Mouse (Mus musculus): ENCODE measurements around the gene Serinc4. TPM values are rescaled to one million over a fixed set of nuclear protein-coding genes. Genes with fewer than 3 reads are reported as not detected.

The Serinc4 gene
- polyA plus RNA-seq, 1 experiment from 2014 or later, result 0.11 TPM

- peak overlapping the region; percentile 99 for H3K4me3 ChIP-seq (ENCODE audit: low read length)
- peaks cover 21% of the 10 kb centered on the region for H3K4me1 ChIP-seq (replicated peaks; ENCODE audit: control insufficient read depth, insufficient read depth, low read length)
- H3K4me2 ChIP-seq (ENCODE audit: low read depth, low read length), result peak overlapping the region; percentile 90
- ATAC-seq (ENCODE audit: low read depth), result peak; percentile 32
- peak overlapping the region; percentile 99 for H3K9ac ChIP-seq (ENCODE audit: low read length)
- peaks cover 5% of the 10 kb centered on the region; the same call in 1 of the 2 replicates for H3K36me3 ChIP-seq (ENCODE audit: control insufficient read depth, insufficient read depth, low read length)
- H3K27me3 ChIP-seq (ENCODE audit: control insufficient read depth, insufficient read depth, low read depth, low read length), result no peaks in the 10 kb centered on the region
- WGBS, result under 1% methylated on average over 52 of the region's 54 CpGs
- H3K9me3 ChIP-seq (ENCODE audit: control insufficient read depth, low read length), result no peaks in the 10 kb centered on the region
- peak overlapping the region; percentile 96 for H3K27ac ChIP-seq (ENCODE audit: low read length)
These were observed 7.0 kb downstream of the Serinc4 start for GRCm38 (mm10) chr2:121449545-121450011.

DNA sequence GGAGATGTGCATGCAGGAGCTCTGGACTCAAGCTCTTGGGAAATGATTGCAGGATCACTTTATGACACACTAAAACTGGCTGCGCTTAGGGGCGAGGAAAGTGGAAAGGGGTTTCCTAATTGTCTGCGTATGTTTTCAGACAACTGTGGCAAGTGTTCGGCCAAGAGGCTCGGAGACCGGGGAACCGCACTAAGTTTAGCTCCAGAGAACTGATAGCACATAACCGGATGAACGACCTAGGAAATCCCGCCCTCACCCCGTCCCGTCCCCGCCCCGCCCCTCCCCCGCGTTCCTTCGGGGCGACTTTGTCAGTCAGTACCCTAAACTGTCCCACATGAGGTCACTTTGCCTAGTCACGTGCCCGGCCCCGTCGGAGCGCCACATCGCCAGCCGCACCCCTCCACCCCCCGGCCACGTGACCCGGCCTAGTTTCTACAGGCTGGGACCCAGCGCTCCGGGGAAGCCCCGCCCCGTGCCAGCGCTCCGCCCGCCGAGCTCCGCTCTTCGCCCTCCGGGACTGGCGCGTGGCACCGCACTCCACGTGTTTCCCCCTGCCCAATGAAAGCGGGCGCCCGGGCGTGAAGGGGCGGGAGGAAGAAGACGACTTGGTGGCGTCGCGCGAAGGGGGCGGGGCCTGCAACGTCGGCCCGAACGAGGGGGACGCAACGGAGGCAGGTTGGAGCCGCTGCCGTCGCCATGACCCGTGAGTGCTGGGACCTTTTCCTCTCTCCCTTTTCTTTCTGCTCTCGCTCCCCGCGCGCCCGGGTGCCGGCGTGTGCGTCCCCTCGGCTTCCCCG lies 7.6 kb downstream of the Serinc4 start, which contains the start of gene Serf2:
Gene Serf2 (plus strand): TSS at position 457 of the 797 bp plus-strand sequence.
- Histone ChIP-seq H3K4me3 (ENCODE audit: low read length) (peak within 1 kb of the TSS; percentile 99), H3K9ac (ENCODE audit: low read length) (peak within 1 kb of the TSS; percentile 99), H3K27ac (ENCODE audit: low read length) (peak within 1 kb of the TSS; percentile 98), H3K36me3 (ENCODE audit: control insufficient read depth, insufficient read depth, low read length) (peaks cover 3% of the 10 kb centered on the region; the same call in 1 of the 2 replicates), H3K27me3 (ENCODE audit: control insufficient read depth, insufficient read depth, low read depth, low read length) (no peaks in the 10 kb centered on the region), H3K4me1 (replicated peaks; ENCODE audit: control insufficient read depth, insufficient read depth, low read length) (peaks cover 21% of the 10 kb centered on the region), H3K4me2 (ENCODE audit: low read depth, low read length) (peak within 1 kb of the TSS; percentile 90), H3K9me3 (ENCODE audit: control insufficient read depth, low read length) (no peaks in the 10 kb centered on the region)
- peak; percentile 98 for ATAC-seq (ENCODE audit: low read depth)
- under 1% methylated on average over 67 of the region's 74 CpGs for WGBS

- H3K4me3 ChIP-seq (ENCODE audit: low read length), result peak overlapping the region; percentile 61
- H3K4me1 ChIP-seq (replicated peaks; ENCODE audit: control insufficient read depth, insufficient read depth, low read length), result peaks cover 21% of the 10 kb centered on the region
- peak overlapping the region; percentile 98 for H3K27ac ChIP-seq (ENCODE audit: low read length)
- H3K9ac ChIP-seq (ENCODE audit: low read length), result peak overlapping the region; percentile 73
- H3K4me2 ChIP-seq (ENCODE audit: low read depth, low read length), result peak overlapping the region; percentile 82
- ATAC-seq (ENCODE audit: low read depth), result no peak
- WGBS, result 10% methylated on average over 9 of the region's 9 CpGs
- H3K27me3 ChIP-seq (ENCODE audit: control insufficient read depth, insufficient read depth, low read depth, low read length), result no peaks in the 10 kb centered on the region
- peaks cover under 1% of the 10 kb centered on the region; the same call in 1 of the 2 replicates for H3K36me3 ChIP-seq (ENCODE audit: control insufficient read depth, insufficient read depth, low read length)
- no peaks in the 10 kb centered on the region for H3K9me3 ChIP-seq (ENCODE audit: control insufficient read depth, low read length)
These were observed 8.4 kb downstream of the Serinc4 start for GRCm38 (mm10) chr2:121448136-121448535.

DNA sequence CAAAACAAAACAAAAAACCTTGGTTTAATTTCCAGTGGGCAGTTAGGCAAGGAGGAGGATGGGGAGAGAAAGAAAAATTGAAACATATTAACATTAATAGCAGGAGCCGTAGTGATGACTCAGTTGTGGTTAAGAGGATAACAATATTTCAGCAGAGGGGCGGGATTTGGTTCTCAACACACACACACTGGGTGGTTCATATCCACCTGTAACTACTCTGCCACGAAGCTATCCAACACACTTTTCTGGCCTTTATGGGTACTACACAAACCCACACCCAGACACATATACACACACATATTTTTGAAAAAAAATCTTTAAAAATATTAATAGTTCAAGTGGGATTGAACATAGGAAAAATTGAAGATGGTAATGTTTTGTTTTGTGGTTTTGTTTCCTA lies 9.6 kb downstream of the Serinc4 start:
- H3K4me2 ChIP-seq (ENCODE audit: low read depth, low read length), result no peak overlapping the region
- H3K4me1 ChIP-seq (replicated peaks; ENCODE audit: control insufficient read depth, insufficient read depth, low read length), result peaks cover 29% of the 10 kb centered on the region
- H3K27me3 ChIP-seq (ENCODE audit: control insufficient read depth, insufficient read depth, low read depth, low read length), result peaks cover 3% of the 10 kb centered on the region; the same call in 1 of the 2 replicates
- H3K9me3 ChIP-seq (ENCODE audit: control insufficient read depth, low read length), result no peaks in the 10 kb centered on the region
- 85% methylated on average over 3 of the region's 3 CpGs for WGBS
- H3K4me3 ChIP-seq (ENCODE audit: low read length), result no peak overlapping the region
- H3K27ac ChIP-seq (ENCODE audit: low read length), result no peak overlapping the region
- no peak for ATAC-seq (ENCODE audit: low read depth)
- no peak overlapping the region for H3K9ac ChIP-seq (ENCODE audit: low read length)
- no peaks in the 10 kb centered on the region for H3K36me3 ChIP-seq (ENCODE audit: control insufficient read depth, insufficient read depth, low read length)

- 81% methylated on average over 4 of the region's 4 CpGs for WGBS
- Histone ChIP-seq H3K4me3 (ENCODE audit: low read length) (no peak overlapping the region), H3K4me2 (ENCODE audit: low read depth, low read length) (no peak overlapping the region), H3K27ac (ENCODE audit: low read length) (no peak overlapping the region), H3K36me3 (ENCODE audit: control insufficient read depth, insufficient read depth, low read length) (no peaks in the 10 kb centered on the region), H3K27me3 (ENCODE audit: control insufficient read depth, insufficient read depth, low read depth, low read length) (peaks cover 3% of the 10 kb centered on the region; the same call in 1 of the 2 replicates), H3K9ac (ENCODE audit: low read length) (no peak overlapping the region), H3K4me1 (replicated peaks; ENCODE audit: control insufficient read depth, insufficient read depth, low read length) (peaks cover 32% of the 10 kb centered on the region), H3K9me3 (ENCODE audit: control insufficient read depth, low read length) (no peaks in the 10 kb centered on the region)
- no peak for ATAC-seq (ENCODE audit: low read depth)
These were observed 10.1 kb downstream of the Serinc4 start for GRCm38 (mm10) chr2:121446506-121446905.

DNA sequence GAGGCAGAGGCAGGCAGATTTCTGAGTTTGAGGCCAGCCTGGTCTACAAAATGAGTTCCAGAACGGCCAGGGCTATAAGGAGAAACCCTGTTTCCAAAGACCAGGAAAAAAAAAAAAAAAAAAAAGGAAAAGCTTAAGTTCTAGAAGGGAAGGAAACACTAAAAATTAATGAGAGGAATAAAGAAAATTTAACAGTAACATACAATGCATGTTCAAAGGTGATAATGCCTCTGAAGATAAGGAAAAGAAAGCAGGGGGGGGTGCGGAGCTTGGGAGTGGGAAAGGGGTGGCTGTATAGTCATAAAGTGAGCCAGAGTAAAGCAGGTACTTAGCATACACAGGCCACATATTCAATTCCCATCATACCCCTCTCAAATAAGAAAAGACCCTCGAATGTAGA lies 11.5 kb downstream of the Serinc4 start:
- WGBS, result 81% methylated on average over 3 of the region's 3 CpGs
- no peak overlapping the region for H3K4me3 ChIP-seq (ENCODE audit: low read length)
- H3K4me1 ChIP-seq (replicated peaks; ENCODE audit: control insufficient read depth, insufficient read depth, low read length), result peaks cover 21% of the 10 kb centered on the region
- ATAC-seq (ENCODE audit: low read depth), result no peak
- no peaks in the 10 kb centered on the region for H3K36me3 ChIP-seq (ENCODE audit: control insufficient read depth, insufficient read depth, low read length)
- H3K9me3 ChIP-seq (ENCODE audit: control insufficient read depth, low read length), result no peaks in the 10 kb centered on the region
- no peak overlapping the region for H3K27ac ChIP-seq (ENCODE audit: low read length)
- H3K9ac ChIP-seq (ENCODE audit: low read length), result no peak overlapping the region
- H3K27me3 ChIP-seq (ENCODE audit: control insufficient read depth, insufficient read depth, low read depth, low read length), result peaks cover 3% of the 10 kb centered on the region; the same call in 1 of the 2 replicates
- no peak overlapping the region for H3K4me2 ChIP-seq (ENCODE audit: low read depth, low read length)

GRCm38 (mm10) chr2:121444178-121444577 lies 12.4 kb downstream of the Serinc4 start, which contains the start of gene Ell3:
TSS of gene Ell3 (minus strand) at chr2:121444278.
- Histone ChIP-seq H3K27me3 (ENCODE audit: control insufficient read depth, insufficient read depth, low read depth, low read length) (peaks cover 3% of the 10 kb centered on the region; the same call in 1 of the 2 replicates), H3K36me3 (ENCODE audit: control insufficient read depth, insufficient read depth, low read length) (no peaks in the 10 kb centered on the region), H3K27ac (ENCODE audit: low read length) (no peak within 1 kb of the TSS), H3K9me3 (ENCODE audit: control insufficient read depth, low read length) (no peaks in the 10 kb centered on the region), H3K4me1 (replicated peaks; ENCODE audit: control insufficient read depth, insufficient read depth, low read length) (peaks cover 19% of the 10 kb centered on the region), H3K4me2 (ENCODE audit: low read depth, low read length) (peak within 1 kb of the TSS; percentile 90), H3K4me3 (ENCODE audit: low read length) (no peak within 1 kb of the TSS), H3K9ac (ENCODE audit: low read length) (no peak within 1 kb of the TSS; the same call in 1 of the 2 replicates)
- ATAC-seq (ENCODE audit: low read depth), result no peak
- 72% methylated on average over 1 of the region's 1 CpGs for WGBS

DNA sequence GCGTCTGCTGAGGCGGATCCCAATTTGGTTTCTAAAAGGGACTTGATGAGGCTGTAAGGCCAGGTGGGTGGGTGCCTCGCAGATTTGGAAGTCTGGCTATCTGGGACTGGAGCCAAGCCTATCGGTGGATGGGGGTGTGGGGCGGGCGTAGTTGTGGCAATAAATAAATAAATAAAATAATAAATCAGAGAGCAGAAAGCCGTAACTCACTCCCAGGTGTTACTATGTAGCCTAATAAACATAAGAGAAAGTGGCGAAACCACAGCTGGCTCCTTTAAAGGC lies 13.6 kb downstream of the Serinc4 start:
- no peak for ATAC-seq (ENCODE audit: low read depth)
- peaks cover 18% of the 10 kb centered on the region for H3K4me1 ChIP-seq (replicated peaks; ENCODE audit: control insufficient read depth, insufficient read depth, low read length)
- 12% methylated on average over 8 of the region's 8 CpGs for WGBS
- no peaks in the 10 kb centered on the region for H3K9me3 ChIP-seq (ENCODE audit: control insufficient read depth, low read length)
- peaks cover 4% of the 10 kb centered on the region for H3K36me3 ChIP-seq (ENCODE audit: control insufficient read depth, insufficient read depth, low read length)
- peak overlapping the region; percentile 59 for H3K4me3 ChIP-seq (ENCODE audit: low read length)
- H3K27me3 ChIP-seq (ENCODE audit: control insufficient read depth, insufficient read depth, low read depth, low read length), result peaks cover 3% of the 10 kb centered on the region; the same call in 1 of the 2 replicates
- peak overlapping the region; percentile 90 for H3K4me2 ChIP-seq (ENCODE audit: low read depth, low read length)
- no peak overlapping the region for H3K27ac ChIP-seq (ENCODE audit: low read length)
- H3K9ac ChIP-seq (ENCODE audit: low read length), result peak overlapping the region; percentile 60

GRCm38 (mm10) chr2:121442259-121443067 lies 14.1 kb downstream of the Serinc4 start:
- H3K27me3 ChIP-seq (ENCODE audit: control insufficient read depth, insufficient read depth, low read depth, low read length), result peaks cover 3% of the 10 kb centered on the region; the same call in 1 of the 2 replicates
- WGBS, result 2% methylated on average over 30 of the region's 30 CpGs
- H3K4me1 ChIP-seq (replicated peaks; ENCODE audit: control insufficient read depth, insufficient read depth, low read length), result peaks cover 15% of the 10 kb centered on the region
- H3K4me3 ChIP-seq (ENCODE audit: low read length), result peak overlapping the region; percentile 59
- ATAC-seq (ENCODE audit: low read depth), result peak; percentile 94
- peak overlapping the region; percentile 90 for H3K4me2 ChIP-seq (ENCODE audit: low read depth, low read length)
- H3K9me3 ChIP-seq (ENCODE audit: control insufficient read depth, low read length), result no peaks in the 10 kb centered on the region
- H3K36me3 ChIP-seq (ENCODE audit: control insufficient read depth, insufficient read depth, low read length), result peaks cover 10% of the 10 kb centered on the region
- H3K9ac ChIP-seq (ENCODE audit: low read length), result peak overlapping the region; percentile 60
- H3K27ac ChIP-seq (ENCODE audit: low read length), result no peak overlapping the region; the same call in 1 of the 2 replicates

All from lung, embryonic 16.5 days (tissue).